Mouse (Mus musculus): ENCODE data around the gene Rtp3.

The Rtp3 gene

DNA sequence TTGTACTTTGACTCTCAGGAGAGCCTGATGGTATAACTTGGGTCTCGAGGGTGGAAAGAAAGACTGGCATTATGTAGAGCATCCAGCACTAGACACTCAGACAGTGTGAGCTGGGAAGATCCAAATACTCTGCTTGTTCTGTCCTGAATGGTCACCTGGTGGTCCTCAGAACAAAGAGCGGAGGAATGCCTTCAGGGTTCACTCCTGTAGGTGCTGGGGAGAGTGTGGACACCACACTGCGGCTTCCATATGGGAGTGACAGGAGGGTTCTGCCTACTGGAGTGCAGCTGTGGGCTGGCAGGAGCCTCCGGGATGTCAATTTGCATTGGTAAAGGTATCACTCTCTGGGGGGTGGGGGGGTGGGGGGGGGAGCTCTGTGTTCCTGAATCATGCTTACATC lies 8.0 kb downstream of the Rtp3 start:
- in situ Hi-C loops (cut with MseI, MboI): no loop called here

DNA sequence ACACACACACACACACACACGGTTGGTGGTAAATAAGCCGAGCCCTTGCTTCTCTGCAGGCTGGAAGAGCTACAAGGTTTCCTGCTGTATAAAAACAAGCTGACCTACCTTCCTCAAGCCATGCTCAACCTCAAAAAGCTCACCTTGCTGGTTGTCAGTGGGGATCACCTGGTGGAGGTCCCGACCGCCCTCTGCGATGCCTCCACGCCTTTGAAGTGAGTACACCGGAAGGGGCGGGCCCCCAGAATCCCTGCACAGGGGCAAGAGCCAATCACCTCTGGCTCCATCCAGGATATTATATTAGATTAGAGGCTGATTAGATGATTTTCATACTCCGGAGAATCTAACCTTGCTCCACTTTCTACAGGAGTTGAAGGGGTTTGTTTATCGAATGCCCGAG lies 11.0 kb downstream of the Rtp3 start:
- in situ Hi-C loops (cut with MseI, MboI): no loop called here

DNA sequence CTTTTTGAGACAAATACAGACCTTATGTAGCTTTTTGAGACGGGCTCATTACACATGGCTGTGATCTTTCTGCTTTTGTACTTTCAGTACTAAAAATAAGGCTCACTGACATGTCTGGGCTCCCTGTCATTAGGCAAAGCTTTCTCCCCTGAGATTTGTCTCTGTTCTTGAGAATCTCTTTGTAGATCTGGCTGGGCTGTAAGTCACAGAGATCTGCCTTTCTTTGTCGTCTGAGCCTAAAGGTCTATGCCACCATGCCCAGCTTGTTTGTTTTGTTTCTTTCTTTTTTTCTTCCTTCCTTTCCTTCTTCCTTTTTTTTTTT lies 24.5 kb downstream of the Rtp3 start:
- in situ Hi-C loops (cut with MseI, MboI): no loop called here

DNA sequence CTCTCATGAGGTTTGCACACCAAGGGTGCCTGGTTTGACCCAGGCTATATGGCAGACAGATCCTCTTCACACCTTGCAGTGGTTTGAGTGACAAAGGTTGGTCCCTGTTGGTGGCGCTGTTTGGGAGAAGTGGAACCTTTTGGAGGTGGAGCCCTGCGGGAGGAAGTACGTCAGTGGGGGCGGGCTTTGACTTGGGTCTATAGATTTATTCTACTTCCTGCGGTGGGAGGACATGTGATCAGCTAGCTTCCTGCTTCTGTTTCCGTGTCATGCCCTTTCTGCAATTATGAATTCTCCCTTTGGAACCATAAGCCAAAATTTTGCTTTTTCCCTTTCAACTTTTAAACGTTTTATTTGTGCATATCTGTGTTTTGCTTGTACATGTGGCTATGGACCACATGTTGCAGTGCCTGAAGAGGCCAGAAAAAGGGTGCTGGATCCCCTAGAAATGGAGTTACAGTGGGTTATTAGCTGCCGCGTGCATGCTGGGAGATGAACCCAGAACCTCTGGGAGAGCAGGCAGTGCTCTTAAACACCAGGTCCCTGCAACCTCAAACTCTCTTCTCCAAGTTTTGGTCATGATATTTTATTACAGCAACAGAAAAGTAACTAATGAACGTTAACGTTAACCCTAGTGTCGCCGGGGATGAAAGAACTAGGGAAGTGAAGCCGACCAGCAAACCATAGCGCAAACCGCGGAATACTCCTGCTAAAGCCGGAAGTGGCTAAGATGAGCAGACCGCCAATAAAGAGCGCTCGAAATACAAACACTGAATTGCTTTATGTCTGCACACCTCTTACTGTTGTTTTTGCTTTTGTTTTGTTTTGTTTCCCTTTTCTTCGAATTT lies 25.1 kb downstream of the Rtp3 start:
- in situ Hi-C loops (cut with MseI, MboI): no loop called here

DNA sequence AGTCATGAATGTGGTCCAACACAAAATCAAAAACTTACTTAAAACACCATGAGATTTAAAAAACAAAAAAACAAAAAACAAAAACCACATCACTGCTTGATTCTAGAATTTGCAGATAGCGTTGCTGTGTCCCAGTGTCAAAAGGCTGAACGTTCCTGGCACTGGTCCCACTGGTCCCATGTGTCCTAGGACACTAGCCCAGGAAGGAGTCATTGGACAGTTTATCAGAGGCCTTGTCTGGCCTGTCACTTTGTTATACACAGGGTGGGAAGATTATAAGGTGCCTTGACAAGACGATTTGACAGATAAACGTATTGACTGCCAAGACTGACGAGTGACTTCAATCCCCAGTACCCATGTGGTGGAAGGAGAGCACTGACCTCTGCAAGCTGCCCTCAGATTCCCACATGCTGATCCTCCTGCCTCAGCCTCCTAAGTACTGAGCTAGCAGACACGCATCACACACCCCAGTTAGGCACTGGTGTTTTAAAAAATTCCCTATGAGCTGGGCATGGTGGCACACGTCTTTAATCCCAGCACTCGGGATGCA lies 26.7 kb downstream of the Rtp3 start:
- in situ Hi-C loops (cut with MseI, MboI): no loop called here

DNA sequence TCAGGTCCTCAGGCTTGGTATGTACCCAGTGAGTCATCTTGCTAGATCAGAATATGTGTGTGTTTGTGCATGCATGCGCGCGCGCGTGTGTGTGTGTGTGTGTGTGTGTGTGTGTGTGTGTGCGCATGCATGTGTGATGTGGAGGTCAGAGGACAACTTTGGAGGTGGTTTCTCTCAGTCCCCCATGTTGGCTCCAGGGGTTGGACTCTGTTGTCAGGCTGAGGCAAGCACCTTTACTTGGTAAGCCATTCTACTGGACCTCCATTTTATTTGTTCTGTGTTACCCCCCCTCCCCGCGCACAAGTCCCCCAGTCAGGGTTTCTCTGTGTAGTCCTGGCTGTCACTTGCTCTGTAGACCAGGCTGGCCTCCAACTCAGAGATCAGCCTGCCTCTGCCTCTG lies 29.0 kb downstream of the Rtp3 start:
- in situ Hi-C loops (cut with MseI, MboI): no loop called here

DNA sequence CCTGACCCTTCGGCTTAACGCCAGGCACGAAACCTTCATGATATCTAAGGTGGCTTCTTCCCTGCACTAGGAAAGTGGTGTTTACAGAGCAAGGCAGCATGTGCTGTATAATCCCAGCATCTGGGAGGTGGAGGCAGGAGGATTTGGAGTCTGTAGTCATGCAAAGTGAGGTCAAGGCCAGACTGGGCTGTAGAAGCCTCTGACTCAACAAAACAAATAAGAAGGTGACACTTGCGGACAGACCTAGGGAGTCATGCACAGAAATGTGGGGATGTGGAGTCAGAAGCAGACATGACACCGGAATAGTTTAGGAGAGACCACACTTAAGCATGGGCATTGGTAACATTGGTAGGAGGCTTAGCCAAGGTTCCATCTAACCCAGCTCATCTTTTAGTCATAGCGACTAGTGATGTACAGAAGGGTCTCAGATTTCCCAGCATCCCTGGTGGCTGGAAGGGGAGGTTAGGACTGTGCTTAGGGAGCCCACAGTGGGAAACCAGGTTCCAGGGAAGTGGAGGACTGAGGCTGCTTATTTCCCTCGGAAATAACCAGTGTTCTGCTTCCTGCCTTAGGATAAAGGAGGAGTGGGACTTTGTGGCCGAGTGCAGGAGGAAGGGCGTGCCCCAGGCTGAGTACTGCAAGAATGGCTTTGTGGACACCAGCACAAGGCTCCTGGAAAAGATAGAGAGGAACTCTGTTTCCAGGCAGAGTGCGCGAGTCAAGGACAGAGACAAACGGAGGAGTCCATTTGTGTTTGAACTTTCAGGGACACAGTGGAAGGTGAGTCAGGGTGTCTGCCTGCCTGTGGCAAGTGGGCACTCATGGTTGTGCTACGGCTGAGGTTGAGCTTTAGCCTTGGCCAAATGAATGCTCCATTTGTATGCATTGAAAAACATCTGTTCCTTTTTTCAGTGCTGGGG lies 29.9 kb downstream of the Rtp3 start:
- in situ Hi-C loops (cut with MseI, MboI): no loop called here

DNA sequence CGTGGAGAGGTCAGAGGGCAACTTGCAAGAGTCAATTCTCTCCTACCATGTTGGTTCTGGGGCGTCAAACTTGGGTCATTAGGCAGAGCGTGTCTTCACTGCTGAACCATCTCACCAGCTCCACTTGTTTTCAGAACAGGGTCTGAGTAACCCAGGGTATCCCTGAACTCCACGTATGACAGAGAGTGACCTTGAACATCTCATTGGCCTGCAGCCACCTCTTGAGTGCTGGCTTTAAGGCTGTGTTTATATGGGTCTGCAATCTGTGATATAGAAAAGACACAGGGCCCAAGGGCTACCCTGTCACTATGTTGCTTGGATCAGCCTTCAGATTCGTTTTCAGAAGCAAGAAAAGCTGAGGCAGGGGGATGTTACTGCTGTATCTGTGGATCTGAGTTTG lies 30.7 kb downstream of the Rtp3 start:
- in situ Hi-C loops (cut with MseI, MboI): no loop called here

DNA sequence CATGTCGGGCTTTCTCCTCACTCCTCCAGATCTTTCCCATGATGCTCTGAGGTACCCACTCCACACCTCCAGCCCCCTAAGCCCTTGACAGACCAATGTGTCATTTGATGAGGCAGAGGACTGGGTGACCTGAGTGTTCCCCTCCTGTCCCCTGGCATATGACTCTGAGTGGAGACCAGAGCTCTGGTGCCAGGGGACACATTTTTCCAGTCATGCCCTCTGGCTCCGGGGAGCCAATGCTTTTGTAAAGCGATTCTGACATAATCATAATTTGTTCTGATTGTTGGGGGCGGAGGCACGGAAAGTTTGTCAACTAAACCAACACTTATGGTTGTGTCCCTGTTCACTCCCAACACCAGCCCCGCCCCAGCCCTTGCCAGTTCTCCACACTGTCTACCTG lies 34.4 kb downstream of the Rtp3 start:
- in situ Hi-C loops (cut with MseI, MboI): no loop called here

DNA sequence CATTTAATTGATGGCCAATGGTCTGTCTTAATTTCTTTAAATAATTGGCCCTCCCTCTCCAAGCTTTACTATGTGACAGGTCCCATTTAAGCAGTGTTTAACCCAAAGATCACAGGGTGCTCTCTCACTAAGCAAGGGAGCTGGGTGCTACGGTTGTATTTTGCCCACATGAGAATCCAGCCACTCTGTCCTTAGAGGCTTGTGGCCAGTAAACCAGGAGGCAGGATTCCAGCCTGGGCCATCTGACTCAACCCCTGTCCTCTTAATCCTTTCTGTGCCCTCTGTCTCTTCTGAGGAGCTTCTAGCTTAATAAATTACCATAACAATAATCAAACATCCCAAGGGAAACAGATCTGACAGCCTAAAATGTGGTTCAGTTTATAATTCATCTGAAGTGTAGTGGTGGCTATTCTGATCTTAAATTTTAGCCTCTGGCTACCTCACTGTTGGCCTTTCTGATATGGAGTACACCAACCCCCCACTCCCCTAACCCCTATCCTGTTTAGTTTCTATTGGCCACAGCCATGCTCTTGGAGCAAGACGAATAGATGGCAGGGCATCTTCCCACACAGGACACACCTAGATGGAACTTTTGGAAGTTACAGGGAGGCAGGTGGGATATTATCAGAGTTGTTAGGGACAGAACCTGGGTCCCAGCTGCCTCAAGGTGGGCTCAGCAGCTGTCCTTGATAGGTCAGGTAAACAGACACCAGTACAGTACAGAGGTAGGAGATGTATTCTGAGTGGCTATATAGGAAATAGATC lies 35.5 kb downstream of the Rtp3 start:
- in situ Hi-C loops (cut with MseI, MboI): no loop called here

DNA sequence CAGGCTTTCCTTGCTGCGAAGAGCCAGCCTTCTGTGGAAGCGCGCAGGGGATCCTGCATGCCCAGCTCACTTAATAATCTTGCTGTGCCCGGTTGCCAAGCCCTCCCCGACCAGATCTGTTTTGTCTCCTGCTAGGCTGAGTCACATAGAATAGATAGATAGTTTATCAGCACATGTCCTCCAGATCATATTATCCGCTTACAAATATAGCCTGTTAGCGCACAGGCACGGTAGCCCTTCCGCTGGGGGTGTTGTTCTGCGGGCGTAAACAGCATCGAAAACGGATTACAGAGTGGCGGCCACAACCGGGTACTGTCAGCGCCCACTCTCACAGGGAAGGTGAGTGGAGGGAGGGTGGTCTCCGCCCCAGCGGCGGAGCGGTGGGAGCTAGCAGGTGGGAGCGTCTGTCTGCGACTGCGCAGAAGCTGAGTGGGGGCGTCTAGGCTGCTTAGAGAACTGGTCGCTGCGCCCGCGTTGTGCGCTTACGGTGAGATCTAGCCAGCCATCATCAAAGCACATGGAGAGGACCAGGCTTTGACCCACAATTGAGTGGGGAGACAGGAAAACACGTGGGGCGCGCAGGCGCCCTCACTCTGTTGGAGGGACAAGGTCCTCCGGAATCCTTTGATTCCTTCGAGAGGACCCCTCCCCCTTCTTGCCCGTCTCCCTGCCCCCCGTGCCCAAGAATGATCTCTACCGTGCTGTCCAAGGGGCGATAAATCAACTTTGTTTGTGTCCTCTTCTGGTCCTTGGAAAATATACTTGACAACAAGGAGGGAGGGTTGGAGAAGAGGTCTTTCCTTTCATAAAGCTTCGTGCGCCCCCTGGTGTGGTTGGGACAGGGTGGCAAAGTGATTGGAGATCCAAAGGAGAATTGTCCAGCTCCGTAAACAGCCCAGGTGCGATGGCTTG lies 36.6 kb downstream of the Rtp3 start:
- in situ Hi-C loops (cut with MseI, MboI): no loop called here

DNA sequence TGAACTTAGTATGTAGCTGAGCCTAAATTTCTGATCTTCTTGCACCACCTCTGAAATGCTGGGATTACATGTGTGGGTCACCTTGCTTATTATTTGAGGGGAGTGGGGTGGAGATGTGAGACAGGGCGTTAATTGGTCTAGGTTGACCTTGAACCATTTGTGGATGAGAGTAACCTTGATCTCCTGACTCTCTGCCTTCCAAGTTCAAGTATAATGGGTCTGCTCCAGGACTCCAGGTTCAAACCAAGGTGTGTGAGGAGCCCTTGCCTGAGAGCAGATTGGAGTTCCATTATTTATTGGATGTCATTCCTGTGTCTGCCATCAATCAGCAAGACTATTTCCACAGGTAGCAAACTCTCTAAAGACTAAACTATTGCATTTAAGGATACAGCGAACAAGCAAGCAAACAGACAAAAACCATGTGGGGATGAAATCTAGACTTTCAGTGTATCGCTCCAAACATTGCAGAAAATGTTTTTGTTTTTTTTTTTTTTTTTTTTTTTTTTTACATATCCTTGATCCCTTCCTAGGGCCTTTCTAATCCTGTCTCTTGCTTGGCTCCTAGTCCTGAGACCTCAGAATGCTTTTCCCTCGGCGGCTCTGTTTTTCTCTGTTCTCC lies 37.3 kb downstream of the Rtp3 start:
- in situ Hi-C loops (cut with MseI, MboI): no loop called here

DNA sequence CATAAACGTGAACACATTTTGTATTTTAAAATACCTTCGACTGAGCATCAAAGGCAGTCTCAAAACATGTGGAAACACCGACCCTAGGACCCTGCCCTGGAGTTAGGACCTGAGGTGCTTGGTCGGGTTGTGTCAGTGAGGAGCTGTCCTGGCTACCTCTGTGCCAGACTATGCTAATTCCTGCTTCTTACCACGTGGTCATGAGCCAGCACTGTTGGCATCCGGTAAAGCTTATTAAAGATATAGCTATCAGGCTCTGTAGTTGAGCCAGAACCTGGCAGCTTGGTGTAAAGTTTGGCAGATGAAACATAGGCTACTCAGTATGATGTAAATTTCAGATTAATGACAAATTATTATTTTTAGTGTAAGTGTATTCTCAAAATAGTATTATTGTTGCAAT lies 38.0 kb downstream of the Rtp3 start:
- in situ Hi-C loops (cut with MseI, MboI): no loop called here

DNA sequence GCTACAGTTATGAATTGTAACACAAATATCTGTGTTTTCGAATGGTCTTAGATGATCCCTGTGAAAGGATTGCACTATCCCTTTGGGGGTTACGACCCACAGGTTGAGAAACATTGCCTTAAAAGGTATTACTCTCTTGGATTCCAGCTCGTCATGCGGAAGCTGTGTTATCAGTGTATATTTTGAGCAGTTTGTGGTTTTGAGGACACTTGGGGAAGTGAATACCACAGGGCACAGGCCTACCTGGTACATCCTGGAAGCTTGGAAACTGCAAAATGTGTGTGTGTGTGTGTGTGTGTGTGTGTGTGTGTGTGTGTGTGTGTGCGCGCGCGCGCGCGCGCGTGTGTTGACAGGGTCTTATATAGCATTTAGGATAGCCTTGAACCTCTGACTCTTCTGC lies 38.5 kb downstream of the Rtp3 start:
- in situ Hi-C loops (cut with MseI, MboI): no loop called here

DNA sequence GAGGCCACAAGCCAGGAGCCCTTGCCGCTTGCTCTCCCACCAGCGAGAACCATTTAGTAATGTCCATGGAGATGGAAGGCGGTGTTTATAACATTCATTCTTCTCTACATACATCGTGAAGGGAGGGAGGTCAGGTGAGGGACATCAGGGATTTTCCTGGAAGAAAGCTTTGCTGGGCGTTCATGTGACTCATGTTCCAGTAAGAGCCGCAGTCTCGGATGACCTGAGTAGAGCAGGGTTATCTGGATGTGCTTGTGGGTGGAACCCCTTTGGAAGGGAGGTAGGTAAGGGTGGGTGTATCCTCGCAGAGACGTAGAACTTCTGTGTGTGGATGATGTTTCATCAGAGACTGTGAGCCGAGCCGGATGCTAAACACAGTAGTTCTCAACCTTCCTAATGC lies 39.0 kb downstream of the Rtp3 start, which contains the start of gene Lrrc2:
Lrrc2 (plus strand) TSS at position 149 of the 400 bp plus-strand sequence.
- in situ Hi-C loops (cut with MseI, MboI): no loop called here

DNA sequence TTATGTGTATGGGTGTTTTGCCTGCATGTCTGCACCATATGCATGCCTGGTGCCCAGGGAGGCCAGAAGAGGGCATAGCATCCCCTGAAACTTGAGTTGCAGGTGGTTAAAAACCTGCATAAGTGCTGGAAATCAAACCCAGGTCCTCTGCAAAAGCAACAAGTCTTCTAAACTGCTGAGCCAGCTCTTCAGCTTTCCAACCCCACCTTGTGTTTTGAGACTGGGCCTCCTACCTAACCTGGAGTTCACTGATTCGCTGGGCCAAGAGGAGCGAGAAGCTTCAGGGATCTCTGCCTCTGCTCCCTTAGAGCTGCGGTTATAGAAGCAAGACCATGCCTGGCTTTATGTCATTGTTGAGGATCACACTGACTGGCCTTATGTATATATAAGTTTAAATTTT lies 40.3 kb downstream of the Rtp3 start:
- in situ Hi-C loops (cut with MseI, MboI): no loop called here

DNA sequence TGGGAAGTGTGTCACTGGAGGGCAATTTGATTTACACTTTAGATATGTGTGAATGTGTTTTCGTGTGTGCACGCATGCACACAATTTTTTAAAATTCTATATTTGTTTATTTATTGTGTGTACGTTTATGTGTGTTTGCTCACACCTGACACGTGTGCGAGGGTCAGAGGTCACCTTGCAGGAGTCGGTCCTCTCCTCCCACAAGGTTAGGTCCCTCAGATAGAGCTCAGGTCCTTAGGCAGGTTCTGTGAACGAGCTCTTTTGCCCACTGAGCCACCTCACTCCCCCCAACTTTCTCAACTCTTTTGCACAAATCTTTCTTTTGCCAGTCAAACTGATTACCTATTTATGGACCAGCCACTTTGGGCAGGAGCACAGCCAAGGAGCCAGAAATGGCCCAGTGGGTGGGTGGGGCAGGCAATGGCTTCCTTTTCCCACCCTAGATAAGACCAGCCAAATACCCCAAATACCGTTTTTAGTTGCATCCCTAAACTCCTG lies 41.5 kb downstream of the Rtp3 start:
- in situ Hi-C loops (cut with MseI, MboI): no loop called here

DNA sequence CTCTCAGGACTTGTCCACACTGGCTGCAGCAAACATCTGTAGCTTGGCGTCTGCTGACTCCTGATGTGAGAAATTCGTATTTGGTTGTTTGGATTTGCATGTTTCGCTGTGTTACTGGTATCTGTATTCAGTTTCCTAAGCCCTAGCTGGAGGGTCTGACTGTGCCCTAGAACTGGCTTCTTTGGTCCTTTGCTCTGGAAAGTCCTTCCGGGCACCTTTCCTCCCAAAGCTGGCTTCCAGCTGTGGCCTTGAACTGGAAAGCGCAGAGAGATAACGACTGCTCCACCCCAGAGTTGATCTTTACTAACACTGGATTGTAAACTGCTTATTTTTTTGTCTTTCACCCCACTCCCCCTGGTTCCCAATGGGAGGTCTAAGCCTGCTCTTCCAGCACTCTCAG lies 42.5 kb downstream of the Rtp3 start:
- in situ Hi-C loops (cut with MseI, MboI): no loop called here

DNA sequence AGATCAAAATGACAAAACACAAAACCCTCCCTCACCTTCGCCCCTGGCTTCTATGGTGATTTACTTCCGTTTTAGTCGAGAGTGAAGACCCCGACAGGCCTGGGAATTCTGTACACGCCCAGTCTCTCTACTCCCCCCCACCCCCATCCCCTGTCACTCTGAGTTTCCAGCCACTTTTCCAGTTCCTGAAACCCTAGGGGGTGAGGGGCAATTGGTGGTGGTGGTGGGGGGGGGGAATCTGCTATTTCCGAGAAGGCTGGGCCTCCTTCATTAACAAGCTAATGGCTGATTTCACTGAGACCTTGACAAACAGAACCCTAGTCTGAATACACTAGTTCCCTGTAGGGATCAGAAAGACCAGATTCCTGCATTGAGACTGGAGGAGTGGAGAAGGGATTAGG lies 43.1 kb downstream of the Rtp3 start:
- in situ Hi-C loops (cut with MseI, MboI): no loop called here

DNA sequence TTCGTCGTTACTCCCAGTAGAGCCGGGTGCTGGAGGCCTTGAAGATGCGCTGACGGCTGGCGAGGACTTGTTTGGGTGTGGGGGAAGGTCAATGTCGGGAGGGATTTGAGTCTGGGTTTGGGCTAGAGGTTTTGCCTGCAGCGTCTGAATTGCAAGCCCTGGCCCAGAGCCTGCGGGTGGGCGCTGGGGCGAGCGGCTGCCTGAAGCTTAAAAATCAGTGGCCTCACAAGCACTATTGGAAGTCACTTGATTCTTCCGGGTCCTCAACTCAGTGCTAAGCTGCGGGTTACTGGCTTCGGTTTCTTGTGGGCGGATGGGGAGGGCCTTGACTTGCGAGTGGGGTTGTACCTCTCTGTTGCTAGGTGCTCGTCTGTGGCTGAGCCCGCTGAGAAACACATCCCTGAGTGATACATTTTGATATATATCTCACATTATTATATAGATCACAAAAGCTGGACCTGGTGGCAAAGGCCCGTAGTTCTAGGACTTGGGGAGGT lies 43.8 kb downstream of the Rtp3 start:
- in situ Hi-C loops (cut with MseI, MboI): no loop called here

Measured in mouse trophoblast stem cell (cell line).